Mouse (Mus musculus) liver, embryonic 12.5 days (tissue): ENCODE measurements around the gene Zbtb18. TPM values are rescaled to one million over a fixed set of nuclear protein-coding genes. Genes with fewer than 3 reads are reported as not detected.

Experiments
- ATAC-seq: fragments of 200-750 bp; cut with Nextera tagmentation; 2 replicates; pipeline ENCODE4 v1.8.0; 2017; ENCODE audit warnings: moderate number of reproducible peaks, mild to moderate bottlenecking, moderate library complexity
- H3K27ac ChIP-seq: fragments of 300-500 bp; sonication (generic); 2 replicates; pipeline ENCODE4 v1.5.1; 2016; ENCODE audit warnings: mild to moderate bottlenecking
- H3K27me3 ChIP-seq: fragments of 300-500 bp; sonication (generic); replicated peaks from 2 replicates; pipeline ENCODE4 v1.6.1; 2016; ENCODE audit warnings: mild to moderate bottlenecking, moderate library complexity
- H3K36me3 ChIP-seq: fragments of 300-500 bp; sonication (generic); 2 replicates; pipeline ENCODE4 v1.6.1; 2016; ENCODE audit warnings: mild to moderate bottlenecking, moderate library complexity
- H3K4me1 ChIP-seq: fragments of 300-500 bp; sonication (generic); 2 replicates; pipeline ENCODE4 v1.6.1; 2016
- H3K4me2 ChIP-seq: fragments of 300-500 bp; sonication (generic); 2 replicates; pipeline ENCODE4 v1.6.1; 2016; ENCODE audit warnings: mild to moderate bottlenecking, moderate library complexity
- H3K4me3 ChIP-seq: fragments of 300-500 bp; sonication (generic); 2 replicates; pipeline ENCODE4 v1.5.1; 2016; ENCODE audit warnings: mild to moderate bottlenecking, moderate library complexity
- H3K9ac ChIP-seq: fragments of 300-500 bp; sonication (generic); 2 replicates; pipeline ENCODE4 v1.6.1; 2016; ENCODE audit warnings: mild to moderate bottlenecking, moderate library complexity
- H3K9me3 ChIP-seq: fragments of 300-500 bp; sonication (generic); replicated peaks from 2 replicates; pipeline ENCODE4 v1.6.1; 2016; ENCODE audit warnings: mild to moderate bottlenecking, moderate library complexity
- WGBS: fragments of 180-500 bp; shearing (Covaris S2); methylation state at CpG from one replicate; pipeline ENCODE4 v1.1.7; 2016; ENCODE audit not compliant: insufficient replicate concordance; 5-methylcytosine and 5-hydroxymethylcytosine counted together
- polyA plus RNA-seq: library from polyadenylated mRNA; unstranded; fragments of >200 nt; fragmentation: Nextera tagmentation; extraction: Ambion mirVana; gene quantifications from 2 replicates; pipeline ENCODE4 v1.2.1, GENCODE M21; 2016

The Zbtb18 gene
- polyA plus RNA-seq, 1 experiment from 2014 or later = 0.49 TPM

DNA sequence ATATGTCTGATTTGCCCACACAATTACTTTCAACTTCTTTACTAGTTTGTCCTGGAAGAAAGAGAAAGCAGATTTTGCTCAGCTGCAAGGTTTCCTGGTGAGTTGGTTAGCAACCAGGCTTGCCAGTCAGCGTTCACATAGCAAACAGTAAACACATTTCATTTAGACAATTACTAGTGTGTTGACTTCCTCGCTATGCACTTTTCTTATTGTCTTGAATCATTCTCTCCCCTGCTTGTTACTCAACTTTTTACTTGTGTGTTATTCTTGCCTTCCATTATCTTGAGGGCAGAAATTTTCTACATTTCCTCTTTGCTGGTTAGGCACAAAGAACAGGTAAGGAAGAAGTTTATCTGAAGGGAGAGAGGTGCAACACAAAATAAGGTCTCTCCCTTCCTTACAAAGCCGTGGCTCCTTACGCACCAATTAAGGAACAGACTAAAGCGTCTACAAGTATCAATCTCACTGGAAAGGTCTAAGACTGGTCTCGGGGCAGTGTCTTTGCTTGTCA lies 1.1 kb upstream of the Zbtb18 start:
- Histone ChIP-seq H3K27me3 (no peaks in the 10 kb centered on the region), H3K9me3 (no peaks in the 10 kb centered on the region), H3K27ac (peak overlapping the region; percentile 98), H3K4me3 (peak overlapping the region; percentile 85), H3K36me3 (no peaks in the 10 kb centered on the region), H3K4me2 (peak overlapping the region; percentile 93), H3K4me1 (peaks cover 35% of the 10 kb centered on the region), H3K9ac (peak overlapping the region; percentile 90)
- ATAC-seq = no peak
- 4% methylated on average over 6 of the region's 6 CpGs for WGBS

DNA sequence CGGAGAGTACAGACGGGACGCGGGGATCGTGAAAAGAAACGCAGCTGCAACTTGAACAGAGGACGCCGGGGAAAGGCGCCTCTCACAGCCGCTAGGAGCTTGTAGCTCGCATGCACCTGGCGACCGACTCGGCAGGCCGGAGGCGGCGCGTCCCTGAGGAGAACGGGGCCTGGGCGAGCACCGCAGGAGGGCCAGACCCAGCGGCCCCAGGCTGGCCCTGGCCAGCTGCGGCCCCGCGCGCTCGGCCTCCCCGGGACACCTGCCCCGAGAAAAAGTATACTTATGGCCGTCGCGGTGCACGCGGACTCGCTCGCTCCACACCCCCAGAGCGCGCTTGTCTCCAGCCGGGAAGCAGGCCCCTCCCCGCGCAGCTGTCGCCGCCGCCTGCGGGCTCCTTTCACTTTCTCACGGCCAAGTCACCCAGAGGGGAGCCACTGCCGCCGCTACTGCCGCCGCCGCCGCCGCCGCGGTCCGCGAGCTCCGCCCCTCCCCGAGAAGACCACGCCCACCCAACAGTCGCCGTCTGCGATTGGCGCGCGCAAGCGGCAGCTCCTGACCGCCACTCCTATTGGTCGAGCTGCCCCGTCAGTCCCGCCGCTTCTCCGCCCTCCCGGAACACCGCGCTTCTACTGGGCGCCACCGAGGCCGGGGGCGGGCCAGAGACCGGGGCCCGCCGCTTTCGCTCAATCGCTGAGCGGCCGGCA lies 507 bp upstream of the Zbtb18 start:
- ATAC-seq = peak; percentile 98
- no peaks in the 10 kb centered on the region for H3K9me3 ChIP-seq
- whole genome bisulfite sequencing = under 1% methylated on average over 71 of the region's 87 CpGs
- peaks cover 35% of the 10 kb centered on the region for H3K4me1 ChIP-seq
- H3K27me3 ChIP-seq = no peaks in the 10 kb centered on the region
- peak overlapping the region; percentile 90 for H3K9ac ChIP-seq
- no peaks in the 10 kb centered on the region for H3K36me3 ChIP-seq
- H3K27ac ChIP-seq = peak overlapping the region; percentile 98
- H3K4me2 ChIP-seq = peak overlapping the region; percentile 93
- H3K4me3 ChIP-seq = peak overlapping the region; percentile 85

DNA sequence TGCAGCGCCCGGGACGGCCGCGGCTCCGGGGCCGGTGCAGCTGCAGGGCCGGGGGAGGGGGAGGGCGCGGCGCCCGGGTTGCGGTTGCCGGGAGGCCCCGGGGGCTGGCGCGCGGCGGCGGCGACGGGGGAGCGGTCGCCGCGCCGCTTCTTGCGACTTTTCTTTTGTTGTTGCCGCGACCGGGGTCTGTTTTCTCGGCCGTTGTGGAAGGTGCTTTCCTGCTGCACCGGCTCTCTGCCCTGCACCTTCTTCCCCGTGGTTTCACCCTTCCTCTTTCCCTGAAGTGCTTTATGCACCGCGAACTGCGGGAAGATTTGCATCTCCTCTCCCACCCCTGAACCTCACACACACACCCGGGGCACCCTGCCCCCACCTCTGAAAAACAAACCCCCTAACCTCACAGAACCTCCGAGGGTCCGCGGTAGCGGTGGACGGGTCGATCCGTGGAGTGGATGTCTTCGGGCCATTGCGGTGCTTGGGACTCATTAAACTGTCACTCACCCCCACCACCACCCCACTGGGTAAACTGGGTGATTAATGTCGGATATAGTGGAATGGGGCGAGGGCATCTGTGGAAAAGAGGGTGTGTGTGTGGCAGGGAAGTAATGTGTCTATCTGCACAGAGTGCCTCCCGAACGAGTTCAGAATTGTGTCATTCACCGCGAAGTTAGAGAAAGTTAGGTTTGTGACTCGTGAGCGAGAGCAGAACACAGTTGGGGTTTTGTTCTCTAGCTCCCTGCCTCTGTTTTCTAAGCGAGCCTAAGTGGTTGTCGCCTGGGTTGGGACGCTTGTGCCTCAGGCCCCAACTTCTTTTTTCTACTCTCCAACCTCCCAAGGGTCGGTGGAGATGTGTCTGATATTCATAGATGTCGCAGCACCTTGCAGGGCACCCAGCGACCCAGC lies 921 bp downstream of the Zbtb18 start:
- Histone ChIP-seq H3K27me3 (no peaks in the 10 kb centered on the region), H3K4me1 (peaks cover 35% of the 10 kb centered on the region), H3K4me2 (peak overlapping the region; percentile 96), H3K36me3 (peaks cover 13% of the 10 kb centered on the region), H3K9ac (peak overlapping the region; percentile 89), H3K9me3 (no peaks in the 10 kb centered on the region), H3K4me3 (peak overlapping the region; percentile 85), H3K27ac (peak overlapping the region; percentile 90)
- no peak for ATAC-seq
- 2% methylated on average over 57 of the region's 62 CpGs for WGBS

DNA sequence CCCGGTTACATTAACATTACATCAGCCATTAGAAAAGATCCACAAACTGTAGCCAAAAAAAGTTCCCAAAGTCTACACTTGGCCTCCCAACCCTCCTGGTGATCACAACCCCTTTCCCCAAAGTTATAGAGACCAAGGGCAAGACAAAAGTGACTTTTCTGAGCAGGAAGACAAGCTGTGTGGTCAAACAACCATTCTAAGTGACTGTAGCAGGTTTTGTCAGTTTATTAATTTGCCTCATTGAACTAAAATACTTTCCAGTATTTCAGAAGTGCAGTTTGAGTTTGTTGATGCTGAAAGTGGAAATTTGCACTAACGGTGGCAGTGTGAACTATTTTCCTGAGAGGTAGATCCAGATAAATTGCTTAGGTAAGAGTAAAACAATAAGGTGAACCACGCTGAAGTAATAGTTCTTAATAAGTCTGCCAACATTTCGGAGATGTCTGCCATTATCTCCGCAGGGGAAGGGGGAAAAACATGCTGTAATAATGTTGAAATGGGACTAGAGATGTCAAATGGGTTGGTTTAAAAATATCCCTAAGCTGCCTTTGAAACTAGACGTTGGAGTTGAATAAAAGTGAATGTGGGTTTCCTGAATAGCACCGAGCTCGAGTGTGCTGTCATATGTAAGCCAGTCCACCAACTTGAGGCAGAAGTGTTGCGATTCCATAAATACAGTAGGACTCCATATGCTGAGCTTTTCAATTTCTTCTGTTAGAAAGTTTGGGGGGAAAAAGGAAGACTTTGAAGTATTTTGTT lies 1.8 kb downstream of the Zbtb18 start:
- Histone ChIP-seq H3K4me2 (peak overlapping the region; percentile 96), H3K36me3 (peaks cover 19% of the 10 kb centered on the region), H3K27me3 (no peaks in the 10 kb centered on the region), H3K27ac (peak overlapping the region; percentile 90; the same call in 1 of the 2 replicates), H3K4me3 (peak overlapping the region; percentile 85), H3K9me3 (no peaks in the 10 kb centered on the region), H3K9ac (peak overlapping the region; percentile 89), H3K4me1 (peaks cover 37% of the 10 kb centered on the region)
- ATAC-seq = no peak
- 38% methylated on average over 9 of the region's 9 CpGs for WGBS

DNA sequence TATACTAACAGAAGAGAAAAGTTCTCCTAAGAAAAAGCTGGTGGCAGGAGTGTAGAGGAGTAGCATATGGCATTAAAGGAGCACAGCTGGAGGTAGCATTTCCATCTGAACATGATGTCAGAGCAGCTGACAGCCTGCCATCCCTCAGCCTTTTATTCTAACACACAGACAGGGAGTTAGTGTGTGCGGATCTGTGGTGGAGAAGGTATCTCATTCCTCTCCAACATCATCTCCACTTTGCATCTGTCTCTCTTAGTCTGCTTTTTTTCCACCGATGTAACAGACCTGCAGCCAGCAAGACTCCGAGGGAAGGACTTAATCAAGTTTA lies 2.3 kb downstream of the Zbtb18 start:
- no peak overlapping the region for H3K9ac ChIP-seq
- H3K4me1 ChIP-seq = peaks cover 40% of the 10 kb centered on the region
- peaks cover 23% of the 10 kb centered on the region for H3K36me3 ChIP-seq
- H3K4me2 ChIP-seq = peak overlapping the region; percentile 96
- 40% methylated on average over 3 of the region's 3 CpGs for WGBS
- no peaks in the 10 kb centered on the region for H3K9me3 ChIP-seq
- ATAC-seq = no peak
- no peak overlapping the region for H3K27ac ChIP-seq
- H3K4me3 ChIP-seq = no peak overlapping the region; the same call in 1 of the 2 replicates
- no peaks in the 10 kb centered on the region for H3K27me3 ChIP-seq

DNA sequence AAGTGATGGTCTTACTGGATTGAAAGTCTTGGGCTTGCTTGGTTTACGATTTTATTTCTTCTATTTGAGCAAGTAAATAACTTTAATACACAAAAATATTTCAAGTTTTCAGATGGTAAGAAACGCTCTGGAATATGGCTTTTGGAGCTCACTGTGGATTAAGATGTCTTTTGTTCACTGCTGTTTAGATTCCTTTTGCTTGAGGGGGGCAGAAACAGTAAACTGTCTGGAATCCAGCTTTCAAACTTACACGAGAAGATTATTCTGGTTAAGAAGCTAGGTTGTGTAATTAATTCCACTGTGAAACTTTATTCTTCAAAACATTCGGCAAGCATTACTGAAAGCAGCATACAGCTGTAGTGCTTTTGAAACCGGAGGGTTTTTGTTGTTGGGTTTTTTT lies 2.8 kb downstream of the Zbtb18 start:
- H3K4me3 ChIP-seq = no peak overlapping the region

DNA sequence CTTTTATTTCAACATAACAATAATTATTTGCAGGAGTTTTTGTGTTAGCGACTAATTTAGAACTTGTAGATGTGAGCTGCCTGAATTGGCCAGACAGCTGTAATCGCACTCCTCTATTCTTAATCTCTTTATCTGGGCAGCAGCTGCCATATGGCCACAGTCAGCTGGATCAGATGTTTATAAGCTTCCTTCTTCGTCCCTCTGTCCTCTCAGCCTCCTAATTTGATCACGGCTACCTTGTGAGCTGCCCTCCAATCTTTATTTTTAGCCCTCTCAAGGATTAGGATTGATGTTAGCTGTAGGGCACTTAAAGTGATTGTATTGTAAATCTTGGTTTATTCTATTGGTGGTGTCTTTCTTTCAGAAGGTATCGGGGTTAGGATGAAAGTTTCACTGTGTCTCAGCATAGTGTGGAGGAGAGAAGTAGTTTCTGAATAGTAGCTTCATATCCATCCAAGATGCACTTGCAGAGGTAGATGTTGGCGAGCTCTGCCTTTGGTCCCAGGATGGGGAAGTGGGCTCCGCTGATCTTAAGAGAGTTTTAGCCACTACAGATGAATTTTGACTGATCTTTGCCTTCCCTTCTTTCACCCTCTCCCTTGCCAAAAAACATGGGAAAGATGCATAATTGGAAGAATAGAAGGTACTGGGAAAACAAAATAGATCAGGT lies 3.4 kb downstream of the Zbtb18 start:
- ATAC-seq = no peak
- Histone ChIP-seq H3K9ac (no peak overlapping the region), H3K4me2 (no peak overlapping the region), H3K27me3 (no peaks in the 10 kb centered on the region), H3K27ac (no peak overlapping the region), H3K4me1 (peaks cover 38% of the 10 kb centered on the region), H3K4me3 (no peak overlapping the region), H3K9me3 (no peaks in the 10 kb centered on the region), H3K36me3 (peaks cover 23% of the 10 kb centered on the region)
- 43% methylated on average over 7 of the region's 7 CpGs for WGBS

More for the DNA sequence above, 2.8 kb downstream of the Zbtb18 start:
- H3K27me3 ChIP-seq = no peaks in the 10 kb centered on the region
- no peak overlapping the region for H3K27ac ChIP-seq
- peaks cover 40% of the 10 kb centered on the region for H3K4me1 ChIP-seq
- no peak overlapping the region for H3K4me2 ChIP-seq
- 59% methylated on average over 5 of the region's 5 CpGs for WGBS
- no peak overlapping the region for H3K9ac ChIP-seq
- ATAC-seq = no peak
- H3K9me3 ChIP-seq = no peaks in the 10 kb centered on the region
- peaks cover 23% of the 10 kb centered on the region for H3K36me3 ChIP-seq

DNA sequence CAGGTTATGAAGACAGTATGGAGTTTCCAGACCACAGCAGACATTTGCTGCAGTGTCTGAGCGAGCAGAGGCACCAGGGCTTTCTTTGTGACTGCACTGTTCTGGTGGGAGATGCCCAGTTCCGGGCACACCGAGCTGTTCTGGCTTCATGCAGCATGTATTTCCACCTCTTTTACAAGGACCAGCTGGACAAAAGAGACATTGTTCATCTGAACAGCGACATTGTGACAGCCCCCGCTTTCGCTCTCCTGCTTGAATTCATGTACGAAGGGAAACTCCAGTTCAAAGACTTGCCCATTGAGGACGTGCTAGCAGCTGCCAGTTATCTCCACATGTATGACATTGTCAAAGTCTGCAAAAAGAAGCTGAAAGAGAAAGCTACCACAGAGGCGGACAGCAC lies 4.9 kb downstream of the Zbtb18 start:
- no peak overlapping the region for H3K9ac ChIP-seq
- 89% methylated on average over 9 of the region's 9 CpGs for WGBS

DNA sequence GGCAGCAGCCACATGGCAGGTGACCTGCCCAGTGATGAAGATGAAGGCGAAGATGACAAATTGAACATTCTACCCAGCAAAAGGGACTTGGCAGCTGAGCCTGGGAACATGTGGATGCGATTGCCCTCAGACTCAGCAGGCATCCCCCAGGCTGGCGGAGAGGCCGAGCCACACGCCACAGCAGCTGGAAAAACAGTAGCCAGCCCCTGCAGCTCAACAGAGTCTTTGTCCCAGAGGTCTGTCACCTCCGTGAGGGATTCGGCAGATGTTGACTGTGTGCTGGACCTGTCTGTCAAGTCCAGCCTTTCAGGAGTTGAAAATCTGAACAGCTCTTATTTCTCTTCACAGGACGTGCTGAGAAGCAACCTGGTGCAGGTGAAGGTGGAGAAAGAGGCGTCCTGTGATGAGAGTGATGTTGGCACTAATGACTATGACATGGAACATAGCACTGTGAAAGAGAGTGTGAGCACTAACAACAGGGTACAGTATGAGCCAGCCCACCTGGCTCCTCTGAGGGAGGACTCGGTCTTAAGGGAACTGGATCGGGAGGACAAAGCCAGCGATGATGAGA lies 5.5 kb downstream of the Zbtb18 start:
- peaks cover 23% of the 10 kb centered on the region for H3K36me3 ChIP-seq
- H3K4me1 ChIP-seq = peaks cover 33% of the 10 kb centered on the region
- H3K4me3 ChIP-seq = no peak overlapping the region
- ATAC-seq = no peak
- WGBS = 89% methylated on average over 12 of the region's 12 CpGs
- no peak overlapping the region for H3K27ac ChIP-seq
- H3K9ac ChIP-seq = no peak overlapping the region
- no peak overlapping the region for H3K4me2 ChIP-seq
- H3K27me3 ChIP-seq = no peaks in the 10 kb centered on the region
- H3K9me3 ChIP-seq = no peaks in the 10 kb centered on the region

More for the DNA sequence above, 4.9 kb downstream of the Zbtb18 start:
- no peak overlapping the region for H3K4me2 ChIP-seq
- H3K9me3 ChIP-seq = no peaks in the 10 kb centered on the region
- H3K36me3 ChIP-seq = peaks cover 23% of the 10 kb centered on the region
- peaks cover 33% of the 10 kb centered on the region for H3K4me1 ChIP-seq
- H3K4me3 ChIP-seq = no peak overlapping the region
- H3K27me3 ChIP-seq = no peaks in the 10 kb centered on the region
- ATAC-seq = no peak
- no peak overlapping the region for H3K27ac ChIP-seq

DNA sequence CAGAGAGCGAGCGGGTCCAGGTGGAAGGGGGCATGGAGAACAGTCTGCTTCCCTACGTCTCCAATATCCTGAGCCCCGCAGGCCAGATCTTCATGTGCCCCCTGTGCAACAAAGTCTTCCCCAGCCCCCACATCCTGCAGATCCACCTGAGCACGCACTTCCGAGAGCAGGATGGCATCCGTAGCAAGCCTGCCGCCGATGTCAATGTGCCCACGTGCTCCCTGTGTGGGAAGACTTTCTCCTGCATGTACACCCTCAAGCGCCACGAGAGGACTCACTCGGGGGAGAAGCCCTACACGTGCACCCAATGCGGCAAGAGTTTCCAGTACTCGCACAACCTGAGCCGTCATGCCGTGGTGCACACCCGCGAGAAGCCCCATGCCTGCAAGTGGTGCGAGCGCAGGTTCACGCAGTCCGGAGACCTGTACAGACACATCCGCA lies 6.0 kb downstream of the Zbtb18 start:
- Histone ChIP-seq H3K4me3 (no peak overlapping the region), H3K4me1 (peaks cover 29% of the 10 kb centered on the region), H3K27me3 (no peaks in the 10 kb centered on the region), H3K9me3 (no peaks in the 10 kb centered on the region), H3K4me2 (no peak overlapping the region), H3K36me3 (peaks cover 23% of the 10 kb centered on the region), H3K9ac (no peak overlapping the region), H3K27ac (no peak overlapping the region)
- ATAC-seq = 0 out of 2 replicates have a peak, but pooled peaks have one; percentile 16
- 92% methylated on average over 25 of the region's 25 CpGs for WGBS

DNA sequence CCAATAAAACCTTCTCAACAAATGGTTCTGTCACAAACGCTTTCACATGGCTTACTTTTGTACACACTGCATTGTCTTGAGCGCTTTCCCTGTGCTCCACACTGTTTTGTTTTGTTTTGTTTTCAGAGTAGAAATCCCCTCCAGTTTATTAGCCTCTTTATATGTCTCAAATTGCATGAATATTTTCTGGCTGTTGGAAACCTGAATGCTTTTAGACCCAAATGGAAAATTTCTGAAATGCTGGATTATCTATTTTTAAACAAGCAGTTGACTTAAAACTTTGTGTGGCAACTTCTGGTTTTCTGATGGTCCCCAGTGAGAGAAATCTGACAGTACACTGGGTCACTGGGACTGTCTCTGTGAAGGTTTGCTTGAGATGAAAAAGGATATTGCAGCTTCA lies 6.8 kb downstream of the Zbtb18 start:
- Histone ChIP-seq H3K27ac (no peak overlapping the region), H3K9me3 (no peaks in the 10 kb centered on the region), H3K4me3 (no peak overlapping the region), H3K27me3 (no peaks in the 10 kb centered on the region), H3K36me3 (peaks cover 23% of the 10 kb centered on the region), H3K9ac (no peak overlapping the region), H3K4me2 (no peak overlapping the region), H3K4me1 (peaks cover 21% of the 10 kb centered on the region)
- ATAC-seq = no peak
- 82% methylated on average over 2 of the region's 2 CpGs for WGBS
